8 mouse cellular contexts compared by ENCODE assay signal in genomic region chr1:86491533-86492094, GRCm38 (mm10). TPM values are rescaled to one million over a fixed set of nuclear protein-coding genes. Genes with fewer than 3 reads are reported as not detected.
A peak's percentile ranks its signal among the peaks of the same experiment; 100 is the strongest.
DNase-seq lines count a peak whose midpoint lies in the region; ATAC-seq and TF ChIP-seq lines count a peak whose summit lies in the region.

No protein-coding gene starts in this region.

- 27% methylated on average over 7 of the region's 7 CpGs for WGBS in forebrain, postnatal 0 days
- 39% methylated on average over 7 of the region's 7 CpGs for WGBS in limb, embryonic 15.5 days
- 18% methylated on average over 7 of the region's 7 CpGs for WGBS in stomach, embryonic 14.5 days

- peaks cover 14% of the 10 kb centered on the region; the same call in 1 of the 2 replicates for H3K4me1 ChIP-seq in forebrain, postnatal 0 days (ENCODE audit: insufficient read depth)
- peaks cover 31% of the 10 kb centered on the region for H3K4me1 ChIP-seq in limb, embryonic 15.5 days
- H3K4me1 ChIP-seq in stomach, embryonic 14.5 days (ENCODE audit: control insufficient read depth, insufficient read depth, low read length), result peaks cover 29% of the 10 kb centered on the region

- no peaks in the 10 kb centered on the region for H3K36me3 ChIP-seq in forebrain, postnatal 0 days (ENCODE audit: insufficient read depth)
- H3K36me3 ChIP-seq in limb, embryonic 15.5 days, result no peaks in the 10 kb centered on the region
- no peaks in the 10 kb centered on the region for H3K36me3 ChIP-seq in stomach, embryonic 14.5 days (ENCODE audit: control insufficient read depth, insufficient read depth, low read length)

- no peaks in the 10 kb centered on the region for H3K9me3 ChIP-seq in forebrain, postnatal 0 days (ENCODE audit: low read length)
- no peaks in the 10 kb centered on the region for H3K9me3 ChIP-seq in limb, embryonic 15.5 days
- no peaks in the 10 kb centered on the region for H3K9me3 ChIP-seq in stomach, embryonic 14.5 days (ENCODE audit: control insufficient read depth, low read depth, low read length)

- peak; percentile 58 for DNase-seq in kidney, adult 9 months
- DNase-seq in kidney, adult 18-20 months, result no peak
- DNase-seq in forebrain, postnatal 0 days, result no peak
- DNase-seq in spleen, postnatal 36 days (ENCODE audit: low spot score in 2 of 2), result no peak
- DNase-seq in ovary, postnatal 10 days (ENCODE audit: low spot score), result no peak
- no peak for DNase-seq in right cerebral cortex, adult 2 months (ENCODE audit: low spot score in 2 of 2)

- no peak overlapping the region for H3K4me2 ChIP-seq in forebrain, postnatal 0 days (ENCODE audit: low read depth)
- no peak overlapping the region for H3K4me2 ChIP-seq in limb, embryonic 15.5 days
- no peak overlapping the region for H3K4me2 ChIP-seq in stomach, embryonic 14.5 days (replicated peaks; ENCODE audit: low read depth, low read length)

- H3K27me3 ChIP-seq in forebrain, postnatal 0 days (ENCODE audit: insufficient read depth, low read length), result no peaks in the 10 kb centered on the region
- no peaks in the 10 kb centered on the region for H3K27me3 ChIP-seq in limb, embryonic 15.5 days
- no peaks in the 10 kb centered on the region for H3K27me3 ChIP-seq in stomach, embryonic 14.5 days (ENCODE audit: control insufficient read depth, insufficient read depth, low read length)

- peak overlapping the region; percentile 15; the same call in 1 of the 2 replicates for H3K27ac ChIP-seq in forebrain, postnatal 0 days (ENCODE audit: low read depth, low read length)
- H3K27ac ChIP-seq in limb, embryonic 15.5 days, result peak overlapping the region; percentile 85
- peak overlapping the region; percentile 83 for H3K27ac ChIP-seq in stomach, embryonic 14.5 days (ENCODE audit: low read length)

- H3K9ac ChIP-seq in forebrain, postnatal 0 days, result no peak overlapping the region
- H3K9ac ChIP-seq in limb, embryonic 15.5 days, result no peak overlapping the region
- no peak overlapping the region for H3K9ac ChIP-seq in stomach, embryonic 14.5 days (replicated peaks; ENCODE audit: low read depth, low read length)

- no peak for TF ChIP-seq CTCF in forebrain, postnatal 0 days (IDR thresholded peaks at IDR 0.05; ENCODE audit: low read depth)

- no peak for ATAC-seq in forebrain, postnatal 0 days
- ATAC-seq in limb, embryonic 15.5 days (ENCODE audit: insufficient number of reproducible peaks, low FRiP score, low TSS enrichment, low read depth), result no peak
- no peak for ATAC-seq in stomach, embryonic 14.5 days (ENCODE audit: insufficient number of reproducible peaks, insufficient read depth, low FRiP score, low read depth)

- no peak overlapping the region for H3K4me3 ChIP-seq in forebrain, postnatal 0 days (ENCODE audit: low read depth, low read length)
- H3K4me3 ChIP-seq in limb, embryonic 15.5 days, result no peak overlapping the region
- no peak overlapping the region for H3K4me3 ChIP-seq in stomach, embryonic 14.5 days (ENCODE audit: low read depth, low read length)

RNA-seq across cellular contexts. Expression of gene Ptma, which starts 34.9 kb away (rescaled TPM):
- total RNA-seq in forebrain, postnatal 0 days (2014; rRNA removed), result 1,921 and 1,968 TPM in 2 replicates
- polyA plus RNA-seq in forebrain, postnatal 0 days (2015; fragmentation: Nextera tagmentation; extraction: Ambion mirVana), result 1,724 and 1,908 TPM in 2 replicates
- polyA plus RNA-seq in limb, embryonic 15.5 days (2015; fragmentation: Nextera tagmentation; extraction: Ambion mirVana), result 1,783 and 2,088 TPM in 2 replicates
- 2,677 and 2,766 TPM in 2 replicates for polyA plus RNA-seq in stomach, embryonic 14.5 days (2014; fragmentation: Nextera tagmentation; extraction: Ambion mirVana)

Comparison
In these comparisons a context has a peak if more than half of its experiments do, and no peak if none do; other contexts are left out.
1. H3K27ac ChIP-seq: peak in every context shown above with its lines; median percentile 85 in limb, embryonic 15.5 days; 83 in stomach, embryonic 14.5 days; 15 in forebrain, postnatal 0 days.